Mouse (Mus musculus) kidney, adult 8-10 months (tissue): ENCODE measurements around the gene Wnt5b.

Experiments used
- DNase-seq, 2 experiments: peaks; one replicate each; pipeline ENCODE4 v3.0.0; 2022

Gene Wnt5b

DNA sequence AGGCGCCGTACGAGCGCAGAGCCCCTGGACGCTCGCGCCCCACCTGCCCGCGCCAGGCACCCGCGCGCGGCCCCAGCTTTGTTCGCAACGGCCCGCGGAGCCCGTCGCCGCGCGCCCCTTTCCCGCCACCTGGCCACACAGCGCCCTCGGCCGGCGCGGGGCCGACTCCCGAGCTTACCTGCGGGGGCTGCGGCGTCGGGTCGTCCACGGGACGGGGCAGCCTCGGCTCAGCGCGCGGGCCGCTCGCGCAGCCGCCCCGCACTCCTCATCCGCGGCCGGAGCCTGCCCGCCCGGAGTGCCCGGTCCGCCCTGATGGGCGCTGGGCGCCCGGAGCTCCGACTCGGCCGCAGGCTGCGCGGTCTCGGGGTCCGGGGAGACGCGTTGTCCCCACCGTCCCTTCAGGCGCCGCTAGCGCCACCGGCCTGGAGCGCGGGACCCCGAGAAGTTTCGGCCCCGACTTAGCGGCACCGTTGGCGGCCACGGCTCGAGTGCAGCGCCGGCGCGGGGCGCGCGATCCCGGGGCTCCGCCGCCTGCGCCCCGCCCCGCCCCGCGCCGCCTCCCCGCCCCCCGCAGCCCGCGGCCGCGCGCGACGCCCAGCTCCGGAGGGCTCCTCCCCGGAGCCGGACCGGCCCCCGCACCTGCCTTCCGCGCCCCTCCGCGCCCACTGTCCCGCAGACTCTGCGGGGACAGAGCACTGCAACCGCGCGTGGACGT is at the start of gene Wnt5b:
TSS of gene Wnt5b (minus strand) at position 545 of the 715 bp plus-strand sequence.
- no peak for DNase-seq

DNA sequence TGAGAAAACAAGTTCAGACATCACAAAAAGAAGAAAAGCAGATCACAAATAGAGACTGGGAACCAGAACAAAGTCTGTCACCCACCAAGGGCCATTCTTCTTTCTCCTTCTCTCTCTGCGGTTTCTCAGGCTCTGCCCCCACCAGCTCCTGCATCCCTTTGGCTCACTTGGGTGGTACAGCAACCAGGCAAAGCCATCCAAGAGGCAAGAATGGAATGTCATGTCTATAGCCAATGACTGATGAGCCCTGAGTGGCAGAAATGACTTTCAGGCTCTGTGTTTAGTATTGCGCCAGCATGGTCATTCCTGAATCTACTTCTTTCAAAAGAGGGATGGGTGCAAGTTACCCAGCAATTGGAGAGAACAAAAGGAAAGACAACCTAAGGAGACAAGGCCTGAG is 46.7 kb upstream of the Wnt5b start:
- no peak for DNase-seq

DNA sequence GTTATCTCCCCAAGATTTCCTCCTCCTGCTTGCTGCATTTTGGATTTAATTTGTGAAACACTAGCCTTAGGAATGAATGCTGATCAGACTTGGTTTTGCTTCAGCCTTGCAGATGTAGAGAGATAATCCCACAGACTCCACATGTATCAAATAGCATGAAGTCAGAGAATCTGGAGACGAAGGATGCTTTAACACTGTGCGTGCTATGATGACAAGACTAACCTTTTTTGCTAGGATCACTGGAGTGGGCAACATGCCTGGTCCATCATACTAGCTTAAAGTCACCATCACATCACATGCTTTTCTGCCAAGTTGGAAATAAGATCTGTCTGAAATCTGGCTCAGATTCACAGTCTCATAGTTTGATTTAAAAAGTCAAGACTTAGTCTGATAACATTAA is 43.8 kb upstream of the Wnt5b start:
- no peak for DNase-seq

DNA sequence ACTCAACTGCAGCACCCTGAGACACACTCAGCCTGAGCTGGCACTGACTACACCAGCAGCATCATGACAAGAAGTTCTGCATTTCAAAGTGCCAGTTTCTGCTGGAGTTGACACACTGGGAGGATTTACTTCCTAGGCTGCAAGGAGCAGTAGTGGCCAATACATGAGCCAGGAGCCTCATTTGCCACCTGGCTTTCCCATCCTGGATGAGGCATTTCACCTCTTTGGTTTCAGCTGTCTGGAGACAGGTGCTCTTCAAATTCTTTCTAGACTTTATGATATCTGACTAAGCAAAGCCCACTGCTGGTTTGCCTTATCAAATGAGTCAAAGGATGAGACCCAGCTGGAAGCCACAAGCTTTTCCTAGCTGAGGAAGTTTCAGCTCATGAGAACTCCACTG is 43.3 kb upstream of the Wnt5b start:
- no peak for DNase-seq

DNA sequence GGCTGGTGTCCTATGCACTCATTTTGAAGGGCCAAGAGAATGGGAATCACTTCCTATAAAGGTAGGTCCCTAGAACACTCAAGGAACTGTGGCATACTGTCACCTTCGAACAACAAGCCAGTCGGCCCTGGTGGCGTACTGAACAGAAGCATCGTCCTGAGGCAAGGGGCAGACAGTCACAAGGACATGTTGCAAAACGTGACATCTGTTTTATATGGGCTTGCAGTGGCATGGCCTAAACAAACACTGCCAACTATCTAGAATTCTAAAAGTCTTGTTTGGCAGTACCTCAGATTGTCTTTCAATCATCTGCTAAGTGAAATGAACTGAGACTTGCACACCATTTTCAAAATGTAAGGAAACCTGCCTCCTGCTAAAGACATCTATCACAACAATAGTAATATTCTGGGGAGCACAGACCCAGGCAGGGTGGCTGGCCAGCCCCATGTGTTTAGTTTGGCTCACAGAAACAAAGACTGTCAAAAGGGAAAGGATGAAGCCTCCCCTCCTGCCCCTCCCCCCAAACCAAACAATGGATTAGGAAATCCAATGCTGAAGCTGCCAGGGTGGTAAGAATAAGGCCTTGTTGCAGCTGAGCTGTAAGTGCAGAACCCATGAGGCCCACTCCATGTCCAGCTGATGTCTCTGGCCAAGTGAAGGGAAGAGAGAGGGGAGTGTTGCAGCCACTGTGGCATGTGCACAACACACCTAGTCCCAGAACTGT is 41.7 kb upstream of the Wnt5b start:
- DNase-seq = no peak

DNA sequence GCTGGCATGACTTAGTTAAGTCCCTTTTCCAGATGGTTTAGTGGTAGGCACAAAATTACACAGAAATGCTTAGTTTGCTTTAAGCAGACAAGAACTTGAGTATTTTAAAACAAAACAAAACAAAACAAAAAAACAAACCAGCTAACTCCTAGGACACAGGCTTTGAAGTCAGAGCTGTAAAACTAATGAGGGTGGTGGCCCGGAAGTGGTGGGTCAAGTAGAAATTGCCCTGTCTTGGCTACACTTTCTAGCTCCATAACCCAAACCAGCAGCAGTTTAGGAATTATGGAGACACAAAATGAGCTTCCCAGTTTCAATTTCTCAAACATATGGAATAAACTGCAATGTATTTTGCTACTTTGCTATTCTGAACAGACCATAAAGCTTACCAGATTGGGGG is 39.9 kb upstream of the Wnt5b start:
- no peak for DNase-seq

DNA sequence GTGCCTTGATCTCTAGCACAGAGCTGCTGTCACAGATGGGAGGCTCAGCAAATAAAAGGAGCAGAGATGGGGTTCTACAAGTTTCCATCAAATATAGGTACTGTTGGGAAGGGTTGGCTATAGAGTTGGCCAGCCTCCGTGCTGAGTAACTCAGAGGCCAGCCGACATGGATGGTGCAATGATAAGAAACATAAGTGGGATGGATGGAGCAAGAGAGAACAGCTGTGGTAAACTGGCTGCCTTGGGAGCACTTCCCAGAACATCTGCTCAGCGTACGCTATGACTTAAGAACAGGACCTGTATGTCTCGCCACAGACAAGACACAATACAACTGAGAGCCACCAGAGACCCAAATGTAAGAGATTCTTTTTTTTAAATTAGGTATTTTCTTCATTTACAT is 39.0 kb upstream of the Wnt5b start:
- DNase-seq = no peak

DNA sequence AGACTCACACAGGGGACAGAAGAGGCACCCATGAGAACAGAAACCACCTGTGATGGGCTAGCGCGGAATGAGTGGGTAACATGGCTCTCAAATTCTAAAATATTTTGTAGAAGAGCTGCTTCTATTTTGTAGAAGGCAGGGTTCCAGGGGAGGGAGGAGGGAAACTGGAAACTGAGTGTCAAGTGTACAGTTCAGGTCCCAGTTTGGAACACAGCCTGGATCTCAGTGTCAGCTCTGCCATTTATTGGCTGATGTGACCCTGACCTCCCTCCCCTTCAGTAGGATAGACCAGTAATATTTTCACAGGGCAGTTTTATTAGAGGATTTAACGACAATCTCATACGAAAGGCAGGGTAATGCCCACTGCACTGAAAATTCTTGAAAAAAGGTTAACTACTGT is 32.6 kb upstream of the Wnt5b start:
- DNase-seq = no peak

DNA sequence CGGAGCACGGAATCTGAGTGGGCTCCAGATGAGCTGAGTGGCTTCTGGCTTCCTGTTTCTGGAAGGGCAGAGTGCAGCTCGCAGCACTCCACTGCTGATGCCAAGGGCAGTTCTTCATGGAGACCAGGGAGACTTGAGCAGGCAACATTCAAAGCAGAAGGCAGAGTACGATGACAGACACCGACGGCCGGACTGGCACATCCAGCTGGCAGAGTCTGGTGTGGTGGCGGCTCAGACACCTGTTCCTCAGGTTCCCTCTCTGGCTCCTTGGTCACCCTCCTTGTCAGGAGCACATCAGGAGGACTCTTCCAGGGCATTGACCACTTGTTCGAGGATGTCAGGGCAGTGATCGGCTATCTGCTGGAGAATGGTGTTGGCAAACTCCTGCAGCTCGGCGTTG is 31.2 kb upstream of the Wnt5b start:
- no peak for DNase-seq

DNA sequence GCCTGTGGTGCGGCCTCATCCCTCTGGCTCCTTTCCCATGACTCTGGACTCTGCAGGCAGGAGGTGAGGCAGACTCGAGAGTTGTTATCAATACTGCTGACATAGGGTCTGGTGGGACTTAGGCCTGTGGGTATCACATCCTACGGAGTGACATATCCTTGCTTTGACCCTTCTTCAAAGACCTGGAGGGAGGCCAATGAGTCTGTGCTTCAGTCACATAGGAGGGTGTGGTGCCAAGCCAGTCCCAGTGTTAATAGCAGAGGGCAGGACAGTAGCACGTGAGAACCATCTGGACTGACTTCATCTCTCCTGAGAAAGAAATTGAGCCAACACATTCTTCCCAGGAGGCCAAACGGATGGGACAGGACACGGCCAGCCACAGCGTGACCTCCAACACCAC is 28.1 kb upstream of the Wnt5b start:
- no peak for DNase-seq

DNA sequence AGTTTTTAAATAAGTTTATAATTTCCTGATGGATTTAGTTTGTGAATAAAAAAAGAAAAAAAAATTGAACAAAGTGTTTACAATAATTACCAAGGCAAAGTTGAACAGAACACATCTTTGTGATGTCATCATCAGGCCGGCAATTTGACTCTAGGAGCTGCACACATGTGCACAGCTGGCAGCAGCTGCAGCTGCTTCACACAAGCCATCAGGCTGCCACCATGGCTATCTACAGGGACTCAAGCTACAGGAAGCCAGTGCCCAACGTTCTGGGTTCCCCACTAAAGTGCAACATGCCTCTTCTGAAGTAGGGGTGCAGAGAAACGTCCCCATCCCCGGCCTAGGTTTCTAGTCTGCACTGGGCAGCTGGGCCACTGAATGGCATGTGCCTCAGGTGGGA is 26.6 kb upstream of the Wnt5b start:
- DNase-seq = no peak

DNA sequence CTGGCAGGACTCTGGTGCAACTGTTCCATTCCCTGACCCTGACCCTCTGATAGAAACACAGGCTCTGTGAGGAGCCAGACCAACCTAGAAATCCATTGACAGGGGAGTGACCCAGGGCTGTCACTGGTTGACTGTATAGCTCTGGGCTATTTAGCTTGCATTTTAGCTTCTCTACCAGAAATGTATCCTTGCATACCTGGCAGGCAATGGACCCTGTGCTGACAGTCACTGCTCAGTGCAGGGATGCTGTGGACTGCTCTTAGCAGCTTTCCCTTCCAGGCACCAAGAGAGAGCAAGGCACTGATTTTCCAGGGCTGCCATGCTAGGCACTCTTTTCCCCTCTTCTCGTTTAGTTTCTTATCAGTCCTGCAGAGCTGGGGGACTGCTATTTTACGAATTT is 24.2 kb upstream of the Wnt5b start:
- no peak for DNase-seq

DNA sequence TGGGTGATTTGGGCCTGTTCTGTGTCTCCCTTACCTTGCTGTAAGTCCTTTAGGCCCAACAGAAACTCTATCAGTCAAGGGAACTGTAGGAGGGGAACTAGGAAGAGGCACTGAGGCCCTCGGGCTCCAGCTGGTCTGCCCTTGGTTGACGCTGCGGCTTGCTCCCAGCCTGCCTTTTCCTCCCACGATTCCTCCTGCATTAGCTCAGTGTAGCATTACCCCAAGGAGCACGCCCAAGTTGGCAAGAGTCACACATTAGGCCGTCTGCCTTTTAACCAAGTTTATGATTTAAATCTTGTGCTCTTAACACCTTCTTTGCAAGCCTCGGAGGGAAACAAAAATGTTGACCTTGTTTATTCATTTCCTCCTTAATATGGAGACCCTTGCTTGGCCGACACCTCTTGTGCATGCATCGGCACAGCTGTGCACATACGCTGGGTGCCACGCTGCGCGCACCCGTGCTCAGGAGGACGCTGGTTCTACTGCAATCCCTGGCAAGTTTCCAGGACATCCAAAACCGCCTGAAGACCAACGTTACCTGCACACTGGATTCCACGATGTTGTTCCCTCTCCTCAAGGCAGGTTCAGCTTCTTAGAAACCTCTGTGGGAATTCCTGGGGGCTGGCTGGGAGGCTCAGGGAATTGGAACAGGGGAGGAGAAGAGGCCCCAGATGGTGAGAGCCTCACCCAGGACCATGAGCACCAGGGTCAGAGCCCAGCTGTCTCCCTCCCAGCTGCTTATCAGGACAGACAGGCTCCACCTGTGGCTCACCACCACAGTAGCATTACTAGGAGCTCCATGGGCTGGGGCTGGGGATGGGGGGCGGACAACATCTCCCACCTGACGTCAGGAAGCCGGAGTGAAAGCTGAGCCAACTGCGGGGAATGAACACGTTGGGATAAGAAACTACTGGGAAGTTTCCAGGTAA is 21.6 kb upstream of the Wnt5b start:
- DNase-seq = peak in 1 of 2 experiments; percentile 16

DNA sequence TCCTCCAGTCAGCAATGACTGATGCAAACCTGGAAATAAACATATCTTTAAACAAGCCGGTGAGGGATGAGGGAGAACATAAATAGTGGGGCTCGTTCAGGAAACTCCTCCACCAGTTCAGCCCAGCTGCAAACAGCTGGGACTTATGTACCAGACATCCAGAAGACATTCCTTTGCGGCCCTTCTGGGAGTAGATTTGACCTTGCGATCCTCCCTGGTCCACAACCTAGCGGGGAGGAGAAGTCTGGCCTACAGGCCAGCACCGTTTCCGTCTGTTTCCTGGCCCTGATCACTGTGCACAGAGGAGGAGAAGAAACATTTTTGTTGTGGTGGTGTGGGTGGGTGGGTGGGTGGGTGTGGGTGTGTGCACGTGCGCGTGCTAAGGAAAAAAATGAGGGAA is 18.4 kb upstream of the Wnt5b start:
- no peak for DNase-seq

DNA sequence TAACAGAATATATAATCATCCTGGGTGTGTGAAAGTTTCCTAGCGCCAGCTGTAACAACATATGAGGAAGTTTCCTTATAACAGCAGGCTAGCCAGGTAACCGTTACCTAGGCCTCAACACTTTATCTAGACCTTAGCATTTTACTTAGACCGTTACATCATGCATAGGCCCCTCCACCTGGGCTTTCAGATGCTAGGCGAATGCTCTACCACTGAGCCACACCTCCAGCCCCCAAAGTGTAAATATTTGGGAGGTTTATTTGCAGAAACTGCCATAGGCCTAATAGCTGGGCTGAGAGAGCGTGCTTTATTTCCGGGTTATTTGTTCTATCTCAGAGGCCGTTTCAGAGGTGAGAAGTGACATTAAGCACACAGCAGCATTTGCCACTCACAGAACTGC is 14.7 kb upstream of the Wnt5b start:
- DNase-seq = no peak

DNA sequence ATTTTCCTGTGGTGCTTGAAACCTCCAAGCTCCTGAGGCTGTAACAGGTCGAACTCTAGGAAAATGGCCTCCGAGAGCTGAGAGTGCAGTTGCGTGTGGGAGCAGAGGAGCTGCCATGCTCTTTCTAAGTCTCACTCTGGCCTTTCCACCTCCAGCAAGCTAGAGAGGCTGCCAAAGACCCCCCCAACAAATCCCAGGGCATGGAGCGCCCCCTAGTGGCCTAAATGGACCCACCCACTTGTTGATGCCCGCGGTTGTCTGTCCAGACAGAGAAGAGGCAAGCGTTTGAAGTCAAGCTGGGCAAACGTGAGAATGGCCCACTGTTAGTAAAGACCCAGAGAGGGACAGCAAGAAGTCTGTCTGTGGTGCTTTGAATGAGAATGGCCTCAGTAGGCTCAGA is 10.3 kb upstream of the Wnt5b start:
- DNase-seq = no peak

DNA sequence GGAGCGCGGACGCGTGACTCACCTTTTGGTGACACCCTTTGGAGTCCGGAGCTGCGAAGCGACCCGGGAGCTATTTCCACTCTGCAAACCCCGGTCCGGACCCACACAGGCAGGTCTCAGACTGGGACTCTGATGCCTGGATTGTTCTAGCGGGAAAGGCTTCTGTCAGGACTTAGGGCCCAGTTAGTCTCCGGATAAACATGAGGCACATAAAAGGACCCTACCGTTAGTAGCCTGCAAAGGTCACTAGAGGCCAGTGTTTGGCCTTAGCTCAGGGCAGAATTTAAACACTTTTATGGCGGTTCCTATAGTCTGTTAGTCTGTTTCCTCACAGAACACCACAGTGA is 344 bp upstream of the Wnt5b start:
- no peak for DNase-seq

DNA sequence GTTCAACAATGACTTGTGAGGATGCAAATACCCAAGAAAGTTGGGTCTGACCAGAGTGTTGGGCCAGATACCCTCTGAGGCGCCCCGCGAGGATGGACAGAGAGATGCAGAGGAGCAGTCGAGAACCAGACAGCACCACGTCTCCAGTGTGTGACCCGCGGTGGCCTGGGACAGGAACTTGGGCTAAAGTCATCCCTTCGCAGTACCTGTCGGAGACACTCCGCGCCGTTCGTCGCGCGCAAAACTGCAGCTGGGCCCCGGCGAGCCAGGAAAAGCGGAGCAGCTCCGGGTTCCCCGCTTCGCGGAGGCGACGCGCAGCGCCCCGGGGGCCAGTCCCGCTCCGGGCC is 718 bp downstream of the Wnt5b start:
- DNase-seq = no peak

DNA sequence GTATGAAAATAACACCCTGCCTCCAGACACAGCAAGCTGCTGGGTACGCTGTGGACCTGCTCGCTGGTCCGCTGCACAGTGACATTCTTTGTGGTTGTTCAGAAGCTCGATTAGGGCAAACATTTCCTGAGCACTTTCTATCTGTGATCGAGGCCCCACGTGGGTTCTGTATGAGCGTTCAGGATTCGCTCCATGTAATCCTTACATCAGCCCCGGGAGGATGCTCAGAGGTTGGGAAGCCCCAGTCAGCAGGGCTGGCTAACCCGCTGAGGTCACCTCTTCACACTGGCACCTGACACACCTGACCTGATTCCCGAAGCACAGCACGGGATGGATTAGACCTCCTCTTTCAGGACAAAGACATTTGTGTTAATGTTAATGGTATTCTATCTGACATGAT is 8.3 kb downstream of the Wnt5b start:
- DNase-seq = no peak

DNA sequence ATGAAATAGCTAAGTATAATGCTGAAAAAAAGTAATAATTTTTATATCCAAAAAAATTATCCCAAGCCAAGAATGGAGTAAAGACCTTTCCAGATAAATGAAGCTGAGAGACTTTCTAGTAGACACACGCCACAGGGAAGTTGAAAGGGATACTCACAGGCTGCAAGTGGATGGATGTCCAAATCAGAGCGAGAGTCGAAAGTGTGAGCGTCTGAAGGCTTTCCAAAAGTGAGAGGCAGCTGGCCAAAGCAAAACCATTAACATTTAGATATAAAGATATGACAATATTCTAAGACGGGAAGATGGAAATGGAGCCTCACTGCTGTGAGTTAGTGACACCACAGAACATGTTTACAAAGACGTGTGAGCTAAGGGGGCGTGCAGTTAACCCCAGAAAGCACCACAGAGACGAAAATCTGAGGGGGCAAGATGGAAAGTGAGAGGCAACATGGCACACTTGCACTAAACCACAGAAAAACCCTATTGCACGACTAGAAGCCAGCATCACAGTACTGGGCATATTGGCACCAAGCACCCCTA is 10.9 kb downstream of the Wnt5b start:
- no peak for DNase-seq

DNA sequence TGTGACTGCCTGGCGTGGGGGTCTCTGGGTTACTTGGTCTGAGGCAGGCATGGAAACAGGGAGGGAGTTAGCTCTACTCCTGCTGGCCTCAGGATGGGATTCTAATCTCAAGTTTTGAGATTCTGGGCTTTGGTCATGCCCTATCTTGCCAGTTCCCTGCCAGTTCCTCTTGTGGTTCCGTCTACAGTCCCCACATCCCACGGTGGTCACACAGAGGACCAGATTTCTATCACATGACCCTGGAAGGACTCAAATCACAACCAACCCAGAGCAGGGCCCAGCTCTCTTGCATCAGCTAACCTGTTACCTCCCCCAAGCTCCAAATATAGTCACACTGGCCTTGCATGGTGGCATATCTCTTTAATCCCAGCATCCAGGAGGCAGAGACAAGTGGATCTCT is 14.5 kb downstream of the Wnt5b start:
- DNase-seq = no peak

DNA sequence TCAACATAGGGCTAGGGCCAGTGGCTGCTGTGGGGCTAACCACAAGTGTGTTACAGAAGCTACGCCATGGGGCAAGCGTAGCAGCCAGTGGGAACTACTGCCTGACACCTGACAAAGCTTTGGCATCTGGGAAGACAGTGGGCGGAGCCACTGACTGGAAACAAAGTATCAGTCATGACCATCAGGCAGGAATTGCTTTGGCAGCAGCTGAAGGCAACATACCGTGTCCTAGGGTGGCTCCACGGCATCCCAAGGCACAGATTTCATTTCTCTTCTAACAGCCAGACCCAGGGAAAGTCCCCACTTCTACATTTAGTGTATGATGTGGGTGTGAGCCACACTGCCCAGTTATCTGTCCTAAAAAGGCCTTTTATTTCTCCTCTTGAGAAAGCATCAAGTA is 17.6 kb downstream of the Wnt5b start:
- DNase-seq = no peak

DNA sequence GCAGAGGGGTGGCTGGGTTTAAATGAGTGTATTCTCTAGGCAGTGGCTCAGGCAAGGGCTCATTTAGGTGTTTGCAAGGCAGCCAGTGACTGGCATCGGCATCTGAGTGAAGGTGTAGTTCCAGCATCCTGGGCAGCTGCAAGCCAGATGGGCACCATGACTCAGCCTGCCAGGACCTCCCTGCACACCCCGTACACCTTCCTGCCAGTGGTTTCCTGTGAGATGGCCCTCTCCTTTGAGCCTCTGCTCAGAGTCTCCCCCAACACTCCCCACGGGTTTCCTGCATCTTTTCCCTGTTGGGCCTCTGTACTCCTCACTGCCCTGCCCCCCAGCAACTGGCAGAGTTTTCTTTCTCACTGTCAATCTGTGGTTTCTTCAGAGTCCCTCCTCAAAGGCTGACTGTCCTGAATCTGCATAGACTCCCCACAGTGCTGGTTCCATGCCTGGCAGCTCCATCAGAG is 22.2 kb downstream of the Wnt5b start:
- no peak for DNase-seq

DNA sequence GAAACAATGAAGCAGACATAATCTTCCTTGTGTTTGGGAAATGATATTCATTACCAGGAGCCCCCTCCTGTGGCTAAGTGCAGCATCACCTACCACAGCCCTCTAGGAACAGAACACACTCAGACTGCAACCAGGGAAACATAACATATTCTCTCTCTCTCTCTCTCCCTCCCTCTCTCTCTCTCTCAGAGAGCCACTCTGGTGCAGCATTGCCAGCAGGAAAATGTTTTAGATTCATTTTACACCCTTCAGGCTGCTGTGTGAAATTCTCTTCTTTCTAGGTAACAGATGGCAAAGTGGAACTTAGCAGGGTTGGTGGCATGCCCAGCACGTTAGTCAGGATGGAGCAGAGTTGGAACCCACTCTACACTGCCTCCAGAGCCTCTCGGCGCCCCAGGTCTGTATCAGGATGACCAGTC is 22.7 kb downstream of the Wnt5b start:
- DNase-seq = no peak
